Mouse (Mus musculus): ENCODE data around the gene C8g. TPM values are rescaled to one million over a fixed set of nuclear protein-coding genes. Genes with fewer than 3 reads are reported as not detected.

The C8g gene
- total and polyA plus RNA-seq, 3 experiments = 2.3 to 5.1 TPM; not detected in 1

GRCm38 (mm10) chr2:25450853-25451647 is 50.5 kb downstream of the C8g start:
- Histone ChIP-seq H3K4me1 (ENCODE audit: control insufficient read depth in 1 of 2, insufficient read depth in 2 of 2, low read length in 2 of 2) (no peaks in the 10 kb centered on the region), H3K79me2 (ENCODE audit: control insufficient read depth, insufficient read depth, low read length, poor library complexity) (no peaks in the 10 kb centered on the region), H3K27me3 (ENCODE audit: control insufficient read depth in 1 of 2, insufficient read depth in 2 of 2, low read length in 2 of 2) (no peaks in the 10 kb centered on the region), H3K9me3 (replicated peaks; ENCODE audit: insufficient read depth, low read length) (no peaks in the 10 kb centered on the region), H3K4me3 (ENCODE audit: control insufficient read depth in 1 of 2, insufficient read depth in 1 of 2, low read depth in 2 of 2, low read length in 2 of 2) (no peak overlapping the region), H3K27ac (ENCODE audit: control insufficient read depth, low read depth, low read length) (no peak overlapping the region), H3K9ac (ENCODE audit: control insufficient read depth, low read depth, low read length, poor library complexity, severe bottlenecking) (no peak overlapping the region), H3K36me3 (ENCODE audit: control insufficient read depth in 1 of 2, insufficient read depth in 2 of 2, low read length in 2 of 2) (no peaks in the 10 kb centered on the region; a peak in 1 of 4 replicates)
- TF ChIP-seq KAT2A (conservative IDR thresholded peaks at IDR 0.05; ENCODE audit: low read depth, low read length) (no peak), SMC3 (IDR thresholded peaks at IDR 0.05; ENCODE audit: low read depth, low read length) (no peak), MYC (IDR thresholded peaks at IDR 0.05; ENCODE audit: low read depth, low read length) (no peak), E2F4 (IDR thresholded peaks at IDR 0.05; ENCODE audit: borderline replicate concordance, low read depth, low read length) (no peak), POLR2A (IDR thresholded peaks at IDR 0.05; ENCODE audit: control insufficient read depth in 1 of 2, insufficient read depth in 1 of 2, low read depth in 1 of 2, low read length in 2 of 2, poor library complexity in 1 of 2) (no peak), MXI1 (IDR thresholded peaks at IDR 0.05; ENCODE audit: low read depth, low read length) (no peak), UBTF (IDR thresholded peaks at IDR 0.05; ENCODE audit: borderline replicate concordance, insufficient read depth, low read depth, low read length) (no peak), MAFK (IDR thresholded peaks at IDR 0.05; ENCODE audit: borderline replicate concordance, low read depth, low read length) (no peak), MAZ (IDR thresholded peaks at IDR 0.05; ENCODE audit: low read depth, low read length) (no peak), ETS1 (IDR thresholded peaks at IDR 0.05; ENCODE audit: low read depth, low read length) (no peak), TBP (IDR thresholded peaks at IDR 0.05; ENCODE audit: low read depth, low read length) (no peak), TCF12 (IDR thresholded peaks at IDR 0.05; ENCODE audit: low read depth, low read length) (no peak), CHD2 (IDR thresholded peaks at IDR 0.05; ENCODE audit: low read length) (no peak), BHLHE40 (IDR thresholded peaks at IDR 0.05; ENCODE audit: borderline replicate concordance, low read depth, low read length) (no peak)
- DNase-seq (ENCODE audit: low read depth, low spot score) = no peak

Other genes with a start within 250 kb of the C8g start
Only the 30 nearest of the 36 such genes appear.
- not detected in 2 replicates for gene Lrrc26, start 211.8 kb downstream of the C8g start, total RNA-seq (2012; rRNA removed)
- gene Lrrc26, start 211.8 kb downstream of the C8g start, polyA plus RNA-seq (2012; ENCODE audit: insufficient read depth in 1 of 2, insufficient read length in 2 of 2, low read depth in 1 of 2, low replicate concordance in 2 of 2, missing spikeins in 1 of 2) = not detected
- not detected in 2 replicates for gene Grin1, start 182.5 kb downstream of the C8g start, total RNA-seq (2012; rRNA removed)
- gene Grin1, start 182.5 kb downstream of the C8g start, polyA plus RNA-seq (2012; ENCODE audit: insufficient read depth in 1 of 2, insufficient read length in 2 of 2, low read depth in 1 of 2, low replicate concordance in 2 of 2, missing spikeins in 1 of 2) = under 1 TPM in 1 of 2 experiments, not detected in 1; 0.07 TPM
- 37.7 and 49.6 TPM in 2 replicates for gene Man1b1, start 169.4 kb downstream of the C8g start, total RNA-seq (2012; rRNA removed)
- gene Man1b1, start 169.4 kb downstream of the C8g start, polyA plus RNA-seq (2012; ENCODE audit: insufficient read depth in 1 of 2, insufficient read length in 2 of 2, low read depth in 1 of 2, low replicate concordance in 2 of 2, missing spikeins in 1 of 2) = 10 to 100 TPM in 1 of 2 experiments, not detected in 1; 50.1 TPM
- 24.0 and 25.9 TPM in 2 replicates for gene Dpp7, start 145.4 kb downstream of the C8g start, total RNA-seq (2012; rRNA removed)
- gene Dpp7, start 145.4 kb downstream of the C8g start, polyA plus RNA-seq (2012; ENCODE audit: insufficient read depth in 1 of 2, insufficient read length in 2 of 2, low read depth in 1 of 2, low replicate concordance in 2 of 2, missing spikeins in 1 of 2) = 10 to 100 TPM in 1 of 2 experiments, not detected in 1; 24.6 TPM
- gene Uap1l1, start 136.0 kb downstream of the C8g start, total RNA-seq (2012; rRNA removed) = 3.6 and 4.7 TPM in 2 replicates
- gene Uap1l1, start 136.0 kb downstream of the C8g start, polyA plus RNA-seq (2012; ENCODE audit: insufficient read depth in 1 of 2, insufficient read length in 2 of 2, low read depth in 1 of 2, low replicate concordance in 2 of 2, missing spikeins in 1 of 2) = 10 to 100 TPM in 1 of 2 experiments, not detected in 1; 12.6 TPM
- 39.7 and 51.9 TPM in 2 replicates for gene Sapcd2, start 129.4 kb downstream of the C8g start, total RNA-seq (2012; rRNA removed)
- gene Sapcd2, start 129.4 kb downstream of the C8g start, polyA plus RNA-seq (2012; ENCODE audit: insufficient read depth in 1 of 2, insufficient read length in 2 of 2, low read depth in 1 of 2, low replicate concordance in 2 of 2, missing spikeins in 1 of 2) = 10 to 100 TPM in 1 of 2 experiments, not detected in 1; 58.2 TPM
- not detected in 2 replicates for gene Entpd2, start 105.8 kb downstream of the C8g start, total RNA-seq (2012; rRNA removed)
- not detected for gene Entpd2, start 105.8 kb downstream of the C8g start, polyA plus RNA-seq (2012; ENCODE audit: insufficient read depth in 1 of 2, insufficient read length in 2 of 2, low read depth in 1 of 2, low replicate concordance in 2 of 2, missing spikeins in 1 of 2)
- not detected in 2 replicates for gene Npdc1, start 102.4 kb downstream of the C8g start, total RNA-seq (2012; rRNA removed)
- gene Npdc1, start 102.4 kb downstream of the C8g start, polyA plus RNA-seq (2012; ENCODE audit: insufficient read depth in 1 of 2, insufficient read length in 2 of 2, low read depth in 1 of 2, low replicate concordance in 2 of 2, missing spikeins in 1 of 2) = not detected
- gene Fut7, start 78.5 kb downstream of the C8g start, total RNA-seq (2012; rRNA removed) = 0.08 and 0.10 TPM in 2 replicates
- under 1 TPM in 1 of 2 experiments, not detected in 1; 0.21 TPM for gene Fut7, start 78.5 kb downstream of the C8g start, polyA plus RNA-seq (2012; ENCODE audit: insufficient read depth in 1 of 2, insufficient read length in 2 of 2, low read depth in 1 of 2, low replicate concordance in 2 of 2, missing spikeins in 1 of 2)
- 8.7 and 10.4 TPM in 2 replicates for gene Abca2, start 73.0 kb downstream of the C8g start, total RNA-seq (2012; rRNA removed)
- gene Abca2, start 73.0 kb downstream of the C8g start, polyA plus RNA-seq (2012; ENCODE audit: insufficient read depth in 1 of 2, insufficient read length in 2 of 2, low read depth in 1 of 2, low replicate concordance in 2 of 2, missing spikeins in 1 of 2) = 10 to 100 TPM in 1 of 2 experiments, not detected in 1; 42.2 TPM
- gene Clic3, start 44.9 kb downstream of the C8g start, total RNA-seq (2012; rRNA removed) = 0.23 and 0.27 TPM in 2 replicates
- under 1 TPM in 1 of 2 experiments, not detected in 1; 0.15 TPM for gene Clic3, start 44.9 kb downstream of the C8g start, polyA plus RNA-seq (2012; ENCODE audit: insufficient read depth in 1 of 2, insufficient read length in 2 of 2, low read depth in 1 of 2, low replicate concordance in 2 of 2, missing spikeins in 1 of 2)
- 13.2 and 18.5 TPM in 2 replicates for gene Paxx, start 40.6 kb downstream of the C8g start, total RNA-seq (2012; rRNA removed)
- gene Paxx, start 40.6 kb downstream of the C8g start, polyA plus RNA-seq (2012; ENCODE audit: insufficient read depth in 1 of 2, insufficient read length in 2 of 2, low read depth in 1 of 2, low replicate concordance in 2 of 2, missing spikeins in 1 of 2) = 10 to 100 TPM in 1 of 2 experiments, not detected in 1; 22.1 TPM
- not detected in 2 replicates for gene Ptgds, start 31.7 kb downstream of the C8g start, total RNA-seq (2012; rRNA removed)
- not detected for gene Ptgds, start 31.7 kb downstream of the C8g start, polyA plus RNA-seq (2012; ENCODE audit: insufficient read depth in 1 of 2, insufficient read length in 2 of 2, low read depth in 1 of 2, low replicate concordance in 2 of 2, missing spikeins in 1 of 2)
- gene Lcn12, start 7.8 kb downstream of the C8g start, total RNA-seq (2012; rRNA removed) = not detected in 2 replicates
- gene Lcn12, start 7.8 kb downstream of the C8g start, polyA plus RNA-seq (2012; ENCODE audit: insufficient read depth in 1 of 2, insufficient read length in 2 of 2, low read depth in 1 of 2, low replicate concordance in 2 of 2, missing spikeins in 1 of 2) = not detected
- gene Fbxw5, start 969 bp downstream of the C8g start, total RNA-seq (2012; rRNA removed) = 27.5 and 29.2 TPM in 2 replicates
- gene Fbxw5, start 969 bp downstream of the C8g start, polyA plus RNA-seq (2012; ENCODE audit: insufficient read depth in 1 of 2, insufficient read length in 2 of 2, low read depth in 1 of 2, low replicate concordance in 2 of 2, missing spikeins in 1 of 2) = 10 to 100 TPM in 1 of 2 experiments, not detected in 1; 65.6 TPM
- gene Traf2, start 45.2 kb upstream of the C8g start, total RNA-seq (2012; rRNA removed) = 19.9 and 21.0 TPM in 2 replicates
- 10 to 100 TPM in 1 of 2 experiments, not detected in 1; 28.3 TPM for gene Traf2, start 45.2 kb upstream of the C8g start, polyA plus RNA-seq (2012; ENCODE audit: insufficient read depth in 1 of 2, insufficient read length in 2 of 2, low read depth in 1 of 2, low replicate concordance in 2 of 2, missing spikeins in 1 of 2)
- 135 and 142 TPM in 2 replicates for gene Edf1, start 56.1 kb upstream of the C8g start, total RNA-seq (2012; rRNA removed)
- gene Edf1, start 56.1 kb upstream of the C8g start, polyA plus RNA-seq (2012; ENCODE audit: insufficient read depth in 1 of 2, insufficient read length in 2 of 2, low read depth in 1 of 2, low replicate concordance in 2 of 2, missing spikeins in 1 of 2) = 100 to 1,000 TPM in 1 of 2 experiments, not detected in 1; 318 TPM
- 17.6 and 24.0 TPM in 2 replicates for gene Mamdc4, start 73.1 kb upstream of the C8g start, total RNA-seq (2012; rRNA removed)
- gene Mamdc4, start 73.1 kb upstream of the C8g start, polyA plus RNA-seq (2012; ENCODE audit: insufficient read depth in 1 of 2, insufficient read length in 2 of 2, low read depth in 1 of 2, low replicate concordance in 2 of 2, missing spikeins in 1 of 2) = 10 to 100 TPM in 1 of 2 experiments, not detected in 1; 21.6 TPM
- gene Phpt1, start 73.5 kb upstream of the C8g start, total RNA-seq (2012; rRNA removed) = 34.7 and 47.0 TPM in 2 replicates
- 10 to 100 TPM in 1 of 2 experiments, not detected in 1; 73.7 TPM for gene Phpt1, start 73.5 kb upstream of the C8g start, polyA plus RNA-seq (2012; ENCODE audit: insufficient read depth in 1 of 2, insufficient read length in 2 of 2, low read depth in 1 of 2, low replicate concordance in 2 of 2, missing spikeins in 1 of 2)
- 0.04 and 0.07 TPM in 2 replicates for gene Ajm1, start 80.0 kb upstream of the C8g start, total RNA-seq (2012; rRNA removed)
- under 1 TPM in 1 of 2 experiments, not detected in 1; 0.32 TPM for gene Ajm1, start 80.0 kb upstream of the C8g start, polyA plus RNA-seq (2012; ENCODE audit: insufficient read depth in 1 of 2, insufficient read length in 2 of 2, low read depth in 1 of 2, low replicate concordance in 2 of 2, missing spikeins in 1 of 2)
- 66.1 and 76.9 TPM in 2 replicates for gene Rabl6, start 106.8 kb upstream of the C8g start, total RNA-seq (2012; rRNA removed)
- 100 to 1,000 TPM in 1 of 2 experiments, 10 to 100 TPM in 1; 84.7 to 104 TPM for gene Rabl6, start 106.8 kb upstream of the C8g start, polyA plus RNA-seq (2012; ENCODE audit: insufficient read depth in 1 of 2, insufficient read length in 2 of 2, low read depth in 1 of 2, low replicate concordance in 2 of 2, missing spikeins in 1 of 2)
- 0.04 TPM in 1 of 2 replicates, not detected in the other for gene Ccdc183, start 116.0 kb upstream of the C8g start, total RNA-seq (2012; rRNA removed)
- under 1 TPM in 1 of 2 experiments, not detected in 1; 0.26 TPM for gene Ccdc183, start 116.0 kb upstream of the C8g start, polyA plus RNA-seq (2012; ENCODE audit: insufficient read depth in 1 of 2, insufficient read length in 2 of 2, low read depth in 1 of 2, low replicate concordance in 2 of 2, missing spikeins in 1 of 2)
- 10.9 and 11.9 TPM in 2 replicates for gene Tmem141, start 120.3 kb upstream of the C8g start, total RNA-seq (2012; rRNA removed)
- 10 to 100 TPM in 1 of 2 experiments, not detected in 1; 25.3 TPM for gene Tmem141, start 120.3 kb upstream of the C8g start, polyA plus RNA-seq (2012; ENCODE audit: insufficient read depth in 1 of 2, insufficient read length in 2 of 2, low read depth in 1 of 2, low replicate concordance in 2 of 2, missing spikeins in 1 of 2)
- gene Fcna, start 126.3 kb upstream of the C8g start, total RNA-seq (2012; rRNA removed) = not detected in 2 replicates
- gene Fcna, start 126.3 kb upstream of the C8g start, polyA plus RNA-seq (2012; ENCODE audit: insufficient read depth in 1 of 2, insufficient read length in 2 of 2, low read depth in 1 of 2, low replicate concordance in 2 of 2, missing spikeins in 1 of 2) = under 1 TPM in 1 of 2 experiments, not detected in 1; 0.21 TPM
- gene Lcn8, start 151.4 kb upstream of the C8g start, total RNA-seq (2012; rRNA removed) = not detected in 2 replicates
- gene Lcn8, start 151.4 kb upstream of the C8g start, polyA plus RNA-seq (2012; ENCODE audit: insufficient read depth in 1 of 2, insufficient read length in 2 of 2, low read depth in 1 of 2, low replicate concordance in 2 of 2, missing spikeins in 1 of 2) = not detected
- gene Lcn5, start 156.2 kb upstream of the C8g start, total RNA-seq (2012; rRNA removed) = not detected in 2 replicates
- not detected for gene Lcn5, start 156.2 kb upstream of the C8g start, polyA plus RNA-seq (2012; ENCODE audit: insufficient read depth in 1 of 2, insufficient read length in 2 of 2, low read depth in 1 of 2, low replicate concordance in 2 of 2, missing spikeins in 1 of 2)
- gene Lcn6, start 175.1 kb upstream of the C8g start, total RNA-seq (2012; rRNA removed) = not detected in 2 replicates
- gene Lcn6, start 175.1 kb upstream of the C8g start, polyA plus RNA-seq (2012; ENCODE audit: insufficient read depth in 1 of 2, insufficient read length in 2 of 2, low read depth in 1 of 2, low replicate concordance in 2 of 2, missing spikeins in 1 of 2) = not detected
- not detected in 2 replicates for gene Lcn10, start 181.0 kb upstream of the C8g start, total RNA-seq (2012; rRNA removed)
- not detected for gene Lcn10, start 181.0 kb upstream of the C8g start, polyA plus RNA-seq (2012; ENCODE audit: insufficient read depth in 1 of 2, insufficient read length in 2 of 2, low read depth in 1 of 2, low replicate concordance in 2 of 2, missing spikeins in 1 of 2)
- not detected in 2 replicates for gene Obp2a, start 198.3 kb upstream of the C8g start, total RNA-seq (2012; rRNA removed)
- gene Obp2a, start 198.3 kb upstream of the C8g start, polyA plus RNA-seq (2012; ENCODE audit: insufficient read depth in 1 of 2, insufficient read length in 2 of 2, low read depth in 1 of 2, low replicate concordance in 2 of 2, missing spikeins in 1 of 2) = not detected
- not detected in 2 replicates for gene Bmyc, start 205.0 kb upstream of the C8g start, total RNA-seq (2012; rRNA removed)
- gene Bmyc, start 205.0 kb upstream of the C8g start, polyA plus RNA-seq (2012; ENCODE audit: insufficient read depth in 1 of 2, insufficient read length in 2 of 2, low read depth in 1 of 2, low replicate concordance in 2 of 2, missing spikeins in 1 of 2) = not detected

Data from MEL (cell line).